Mouse (Mus musculus): Measurements from ENCODE around the gene Ccnk.

- TF ChIP-seq POLR2A (IDR thresholded peaks at IDR 0.05; ENCODE audit: control insufficient read depth, low read depth, low read length) (no peak), CTCF (IDR thresholded peaks at IDR 0.05; ENCODE audit: control insufficient read depth, insufficient read depth, insufficient replicate concordance, low read depth, low read length) (no peak)
Measured at GRCm38 (mm10) chr12:108221712-108222111, 42.3 kb downstream of the Ccnk start.

Data from testis, adult 2 months (tissue).